Mouse (Mus musculus) neural tube, embryonic 15.5 days (tissue): ENCODE data around the gene Nqo1. TPM values are rescaled to one million over a fixed set of nuclear protein-coding genes. Genes with fewer than 3 reads are reported as not detected.

ENCODE experiments used
- ATAC-seq: fragments of 200-750 bp; cut with Nextera tagmentation; 2 replicates; pipeline ENCODE4 v1.8.0; 2017; ENCODE audit warnings: mild to moderate bottlenecking, moderate TSS enrichment, moderate library complexity; ENCODE audit not compliant: low FRiP score
- H3K27ac ChIP-seq: fragments of 300-500 bp; sonication (generic); replicated peaks from 2 replicates; pipeline ENCODE4 v1.5.1; 2015; ENCODE audit warnings: mild to moderate bottlenecking, inconsistent platforms
- H3K27me3 ChIP-seq: fragments of 300-500 bp; sonication (generic); replicated peaks from 2 replicates; pipeline ENCODE4 v1.6.1; 2015; ENCODE audit warnings: inconsistent platforms
- H3K36me3 ChIP-seq: fragments of 300-500 bp; sonication (generic); 2 replicates; pipeline ENCODE4 v1.6.1; 2015; ENCODE audit warnings: inconsistent platforms
- H3K4me1 ChIP-seq: fragments of 300-500 bp; sonication (generic); 2 replicates; pipeline ENCODE4 v1.6.1; 2015; ENCODE audit warnings: inconsistent platforms
- H3K4me2 ChIP-seq: fragments of 300-500 bp; sonication (generic); 2 replicates; pipeline ENCODE4 v1.6.1; 2015; ENCODE audit warnings: inconsistent platforms, mild to moderate bottlenecking, moderate library complexity
- H3K4me3 ChIP-seq: fragments of 300-500 bp; sonication (generic); replicated peaks from 2 replicates; pipeline ENCODE4 v1.5.1; 2015; ENCODE audit warnings: mild to moderate bottlenecking, inconsistent platforms
- H3K9ac ChIP-seq: fragments of 300-500 bp; sonication (generic); replicated peaks from 2 replicates; pipeline ENCODE4 v1.6.1; 2015; ENCODE audit warnings: mild to moderate bottlenecking, inconsistent platforms
- H3K9me3 ChIP-seq: fragments of 300-500 bp; sonication (generic); replicated peaks from 2 replicates; pipeline ENCODE4 v1.6.1; 2016; ENCODE audit warnings: inconsistent platforms
- WGBS: fragments of 180-500 bp; shearing (Covaris S2); methylation state at CpG from one replicate; pipeline ENCODE4 v1.1.7; 2015; ENCODE audit warnings: mixed read lengths; 5-methylcytosine and 5-hydroxymethylcytosine counted together
- polyA plus RNA-seq: library from polyadenylated mRNA; unstranded; fragments of >200 nt; fragmentation: Nextera tagmentation; extraction: Ambion mirVana; gene quantifications from 2 replicates; pipeline ENCODE4 v1.2.1, GENCODE M21; 2015

The Nqo1 gene
- polyA plus RNA-seq, 1 experiment from 2014 or later, result 7.8 TPM

- Histone ChIP-seq H3K27ac (no peak overlapping the region), H3K9me3 (no peaks in the 10 kb centered on the region), H3K4me3 (no peak overlapping the region), H3K4me2 (no peak overlapping the region), H3K36me3 (peaks cover 7% of the 10 kb centered on the region; the same call in 1 of the 2 replicates), H3K9ac (no peak overlapping the region), H3K27me3 (no peaks in the 10 kb centered on the region), H3K4me1 (peaks cover 15% of the 10 kb centered on the region)
- no peak for ATAC-seq
- 76% methylated on average over 4 of the region's 4 CpGs for WGBS
Measured at GRCm38 (mm10) chr8:107404057-107404456, 1.1 kb upstream of the Nqo1 start.

- no peak overlapping the region for H3K4me3 ChIP-seq
- H3K36me3 ChIP-seq, result no peaks in the 10 kb centered on the region
- H3K4me2 ChIP-seq, result no peak overlapping the region
- WGBS, result 89% methylated on average over 5 of the region's 5 CpGs
- no peak overlapping the region for H3K27ac ChIP-seq
- H3K9me3 ChIP-seq, result no peaks in the 10 kb centered on the region
- H3K27me3 ChIP-seq, result no peaks in the 10 kb centered on the region
- no peak overlapping the region for H3K9ac ChIP-seq
- ATAC-seq, result no peak
- H3K4me1 ChIP-seq, result peaks cover 15% of the 10 kb centered on the region
Measured at GRCm38 (mm10) chr8:107401866-107402265, 1.1 kb downstream of the Nqo1 start.

- H3K27ac ChIP-seq, result no peak overlapping the region
Measured at GRCm38 (mm10) chr8:107399495-107399894, 3.5 kb downstream of the Nqo1 start.

GRCm38 (mm10) chr8:107397665-107398064, 5.3 kb downstream of the Nqo1 start:
- Histone ChIP-seq H3K4me2 (no peak overlapping the region), H3K27me3 (no peaks in the 10 kb centered on the region), H3K4me1 (peaks cover 5% of the 10 kb centered on the region), H3K27ac (no peak overlapping the region), H3K9me3 (no peaks in the 10 kb centered on the region), H3K36me3 (no peaks in the 10 kb centered on the region), H3K4me3 (no peak overlapping the region), H3K9ac (no peak overlapping the region)
- WGBS, result 73% methylated on average over 12 of the region's 12 CpGs
- no peak for ATAC-seq

More at GRCm38 (mm10) chr8:107399495-107399894, 3.5 kb downstream of the Nqo1 start:
- Histone ChIP-seq H3K9ac (no peak overlapping the region), H3K4me3 (no peak overlapping the region), H3K4me2 (no peak overlapping the region), H3K36me3 (no peaks in the 10 kb centered on the region), H3K9me3 (no peaks in the 10 kb centered on the region), H3K27me3 (no peaks in the 10 kb centered on the region), H3K4me1 (peaks cover 15% of the 10 kb centered on the region)
- WGBS, result 37% methylated on average over 9 of the region's 9 CpGs
- ATAC-seq, result no peak

GRCm38 (mm10) chr8:107396106-107396670, 6.8 kb downstream of the Nqo1 start:
- no peak overlapping the region for H3K4me3 ChIP-seq
- no peaks in the 10 kb centered on the region for H3K9me3 ChIP-seq
- no peaks in the 10 kb centered on the region for H3K36me3 ChIP-seq
- H3K9ac ChIP-seq, result no peak overlapping the region
- H3K27ac ChIP-seq, result no peak overlapping the region
- WGBS, result 92% methylated on average over 10 of the region's 10 CpGs
- H3K27me3 ChIP-seq, result no peaks in the 10 kb centered on the region
- H3K4me1 ChIP-seq, result no peaks in the 10 kb centered on the region
- no peak for ATAC-seq
- no peak overlapping the region for H3K4me2 ChIP-seq

GRCm38 (mm10) chr8:107395397-107395796, 7.6 kb downstream of the Nqo1 start:
- Histone ChIP-seq H3K4me1 (no peaks in the 10 kb centered on the region), H3K27me3 (no peaks in the 10 kb centered on the region), H3K9me3 (no peaks in the 10 kb centered on the region), H3K4me3 (no peak overlapping the region), H3K36me3 (no peaks in the 10 kb centered on the region), H3K9ac (no peak overlapping the region), H3K4me2 (no peak overlapping the region), H3K27ac (no peak overlapping the region)
- ATAC-seq, result no peak

GRCm38 (mm10) chr8:107391136-107391516, 11.9 kb downstream of the Nqo1 start:
- Histone ChIP-seq H3K4me1 (peaks cover 18% of the 10 kb centered on the region; the same call in 1 of the 2 replicates), H3K4me2 (no peak overlapping the region), H3K36me3 (no peaks in the 10 kb centered on the region), H3K9me3 (no peaks in the 10 kb centered on the region), H3K4me3 (no peak overlapping the region), H3K27me3 (no peaks in the 10 kb centered on the region), H3K27ac (no peak overlapping the region), H3K9ac (no peak overlapping the region)
- 69% methylated on average over 4 of the region's 4 CpGs for WGBS
- no peak for ATAC-seq

- Histone ChIP-seq H3K4me2 (no peak overlapping the region), H3K9me3 (no peaks in the 10 kb centered on the region), H3K27me3 (no peaks in the 10 kb centered on the region), H3K4me3 (no peak overlapping the region), H3K36me3 (no peaks in the 10 kb centered on the region), H3K4me1 (peaks cover 18% of the 10 kb centered on the region; the same call in 1 of the 2 replicates), H3K27ac (no peak overlapping the region), H3K9ac (no peak overlapping the region)
- WGBS, result 93% methylated on average over 16 of the region's 16 CpGs
- ATAC-seq, result no peak
Measured at GRCm38 (mm10) chr8:107390476-107391135, 12.4 kb downstream of the Nqo1 start.

GRCm38 (mm10) chr8:107389557-107389956, 13.4 kb downstream of the Nqo1 start:
- no peak for ATAC-seq
- no peak overlapping the region for H3K4me3 ChIP-seq
- no peaks in the 10 kb centered on the region for H3K27me3 ChIP-seq
- 0 out of 2 replicates have a peak overlapping the region, but pooled peaks have one; percentile 18 for H3K27ac ChIP-seq
- H3K4me1 ChIP-seq, result peaks cover 18% of the 10 kb centered on the region; the same call in 1 of the 2 replicates
- 59% methylated on average over 8 of the region's 8 CpGs for WGBS
- H3K4me2 ChIP-seq, result no peak overlapping the region
- no peak overlapping the region for H3K9ac ChIP-seq
- H3K36me3 ChIP-seq, result no peaks in the 10 kb centered on the region
- no peaks in the 10 kb centered on the region for H3K9me3 ChIP-seq

GRCm38 (mm10) chr8:107387861-107388260, 15.1 kb downstream of the Nqo1 start:
- H3K4me1 ChIP-seq, result peaks cover 18% of the 10 kb centered on the region; the same call in 1 of the 2 replicates
- ATAC-seq, result no peak
- H3K27ac ChIP-seq, result no peak overlapping the region
- H3K9ac ChIP-seq, result no peak overlapping the region
- 63% methylated on average over 5 of the region's 5 CpGs for WGBS
- no peak overlapping the region for H3K4me2 ChIP-seq
- H3K36me3 ChIP-seq, result no peaks in the 10 kb centered on the region
- no peaks in the 10 kb centered on the region for H3K27me3 ChIP-seq
- H3K4me3 ChIP-seq, result no peak overlapping the region
- no peaks in the 10 kb centered on the region for H3K9me3 ChIP-seq

GRCm38 (mm10) chr8:107386642-107387041, 16.4 kb downstream of the Nqo1 start:
- Histone ChIP-seq H3K9me3 (no peaks in the 10 kb centered on the region), H3K9ac (no peak overlapping the region), H3K4me3 (no peak overlapping the region), H3K4me1 (peaks cover 18% of the 10 kb centered on the region; the same call in 1 of the 2 replicates), H3K27me3 (no peaks in the 10 kb centered on the region), H3K27ac (no peak overlapping the region), H3K36me3 (no peaks in the 10 kb centered on the region), H3K4me2 (no peak overlapping the region)
- ATAC-seq, result no peak
- WGBS, result 32% methylated on average over 3 of the region's 3 CpGs

- no peak for ATAC-seq
Measured at GRCm38 (mm10) chr8:107386171-107386570, 16.8 kb downstream of the Nqo1 start.

More at GRCm38 (mm10) chr8:107386171-107386570, 16.8 kb downstream of the Nqo1 start:
- Histone ChIP-seq H3K9ac (no peak overlapping the region), H3K36me3 (no peaks in the 10 kb centered on the region; the same call in 1 of the 2 replicates), H3K27ac (no peak overlapping the region), H3K27me3 (no peaks in the 10 kb centered on the region), H3K4me2 (no peak overlapping the region), H3K9me3 (no peaks in the 10 kb centered on the region), H3K4me1 (peaks cover 18% of the 10 kb centered on the region; the same call in 1 of the 2 replicates), H3K4me3 (no peak overlapping the region)
- 53% methylated on average over 5 of the region's 5 CpGs for WGBS
